Mouse (Mus musculus) inflammation-experienced regulatory T-cells (primary cell): Measurements from ENCODE around the gene Cldn15. TPM values are rescaled to one million over a fixed set of nuclear protein-coding genes. Genes with fewer than 3 reads are reported as not detected.

Experiments
- polyA plus RNA-seq, 2 experiments: library from polyadenylated mRNA; unstranded; fragments of 100-300 nt; shearing (Covaris generic); gene quantifications; one replicate each; pipeline ENCODE4 v1.2.1; 2017

Gene Cldn15
- not detected for polyA plus RNA-seq

GRCm38 (mm10) chr5:136966331-136966730 is at the start of gene Cldn15:
Gene Cldn15 (plus strand): TSS chr5:136966616.

GRCm38 (mm10) chr5:136953015-136953414 is 13.4 kb upstream of the Cldn15 start, which contains the start of gene Fis1:
Gene Fis1 (plus strand): TSS chr5:136953275.

GRCm38 (mm10) chr5:136986695-136987137 is 20.3 kb downstream of the Cldn15 start, which contains the start of gene Plod3:
Gene Plod3 (plus strand): TSS chr5:136987019.

GRCm38 (mm10) chr5:136987934-136988271 is 21.5 kb downstream of the Cldn15 start, which contains the start of gene Znhit1:
Gene Znhit1 (minus strand): TSS chr5:136988021.

Other genes with a start within 250 kb of the Cldn15 start
- 1 to 10 TPM in 1 of 2 experiments, under 1 TPM in 1; 0.76 to 6.1 TPM for gene Col26a1, start 83.4 kb upstream of the Cldn15 start, polyA plus RNA-seq
- 1 to 10 TPM; 7.7 to 9.2 TPM for gene Ift22, start 58.5 kb upstream of the Cldn15 start, polyA plus RNA-seq
- 100 to 1,000 TPM; 204 to 262 TPM for gene Fis1, start 13.3 kb upstream of the Cldn15 start, polyA plus RNA-seq
- 10 to 100 TPM in 1 of 2 experiments, 1 to 10 TPM in 1; 9.8 to 16.2 TPM for gene Plod3, start 20.4 kb downstream of the Cldn15 start, polyA plus RNA-seq
- gene Znhit1, start 21.4 kb downstream of the Cldn15 start, polyA plus RNA-seq = 10 to 100 TPM; 41.9 to 59.2 TPM
- not detected for gene Vgf, start 59.8 kb downstream of the Cldn15 start, polyA plus RNA-seq
- 10 to 100 TPM; 71.3 to 86.8 TPM for gene Ap1s1, start 79.5 kb downstream of the Cldn15 start, polyA plus RNA-seq
- gene Serpine1, start 105.7 kb downstream of the Cldn15 start, polyA plus RNA-seq = 1 to 10 TPM in 1 of 2 experiments, under 1 TPM in 1; 0.14 to 1.6 TPM
- gene Trim56, start 149.6 kb downstream of the Cldn15 start, polyA plus RNA-seq = 10 to 100 TPM; 11.7 to 16.4 TPM
- under 1 TPM in 1 of 2 experiments, not detected in 1; 0.93 TPM for gene Muc3, start 182.7 kb downstream of the Cldn15 start, polyA plus RNA-seq
- gene Muc3a, start 245.8 kb downstream of the Cldn15 start, polyA plus RNA-seq = 1 to 10 TPM; 1.5 to 1.9 TPM